Mouse (Mus musculus): Measurements from ENCODE around the gene Immp2l.

- TF ChIP-seq CTCF (IDR thresholded peaks at IDR 0.05; ENCODE audit: low read depth) = no peak
- TF ChIP-seq EP300 (IDR thresholded peaks at IDR 0.05; ENCODE audit: low read depth) = no peak
Measured at GRCm38 (mm10) chr12:41716946-41717345, 693.1 kb downstream of the Immp2l start.

Measured in liver, embryonic 14.5 days (tissue).